Comparison of ENCODE assay signal across 8 mouse cellular contexts in genomic region chr3:152821202-152821601, GRCm38 (mm10).
DNase-seq lines count a peak whose midpoint lies in the region; ATAC-seq lines count a peak whose summit lies in the region.

No protein-coding gene starts in this region.

- DNase-seq in cerebellum, postnatal 10 days, result peak; percentile 14 to 38
- DNase-seq in cerebellum, adult 11 months, result no peak
- peak; percentile 82 for DNase-seq in Muller cell, postnatal 12 days (ENCODE audit: inconsistent ontology term)
- peak; percentile 75 for DNase-seq in embryonic facial prominence, embryonic 14.5 days (ENCODE audit: low spot score)
- DNase-seq in kidney, adult 8-10 months, result peak; percentile 41 to 71
- peak; percentile 38 for DNase-seq in lung, postnatal 25 days (ENCODE audit: low spot score)
- DNase-seq in thymus, postnatal 4 days, result peak; percentile 73
- DNase-seq in layer of hippocampus, adult 9-10 months (ENCODE audit: low spot score), result no peak

- 0 out of 2 replicates have a peak, but pooled peaks have one; percentile 33 for ATAC-seq in embryonic facial prominence, embryonic 14.5 days (ENCODE audit: low read depth)

- H3K4me2 ChIP-seq in embryonic facial prominence, embryonic 14.5 days (ENCODE audit: low read depth, low read length), result no peak overlapping the region

- H3K27me3 ChIP-seq in embryonic facial prominence, embryonic 14.5 days (replicated peaks; ENCODE audit: control insufficient read depth, insufficient read depth, low read length), result no peaks in the 10 kb centered on the region

- H3K4me1 ChIP-seq in embryonic facial prominence, embryonic 14.5 days (ENCODE audit: control insufficient read depth, insufficient read depth, low read length), result no peaks in the 10 kb centered on the region

- H3K9me3 ChIP-seq in embryonic facial prominence, embryonic 14.5 days (ENCODE audit: control insufficient read depth, low read length), result no peaks in the 10 kb centered on the region

- no peak overlapping the region for H3K27ac ChIP-seq in embryonic facial prominence, embryonic 14.5 days (replicated peaks; ENCODE audit: low read depth, low read length)

- no peaks in the 10 kb centered on the region for H3K36me3 ChIP-seq in embryonic facial prominence, embryonic 14.5 days (ENCODE audit: control insufficient read depth, insufficient read depth, low read length)

- H3K9ac ChIP-seq in embryonic facial prominence, embryonic 14.5 days (ENCODE audit: low read depth, low read length), result no peak overlapping the region

- H3K4me3 ChIP-seq in embryonic facial prominence, embryonic 14.5 days (ENCODE audit: low read depth, low read length), result no peak overlapping the region

- WGBS in embryonic facial prominence, embryonic 14.5 days, result 43% methylated on average over 14 of the region's 14 CpGs

Comparison
In these comparisons a context has a peak if more than half of its experiments do, and no peak if none do; other contexts are left out.
1. DNase-seq: peak in cerebellum, postnatal 10 days (2 of 2), Muller cell, postnatal 12 days (single experiment), embryonic facial prominence, embryonic 14.5 days (single experiment), kidney, adult 8-10 months (2 of 2), lung, postnatal 25 days (single experiment) and thymus, postnatal 4 days (single experiment); none in cerebellum, adult 11 months (single experiment) and layer of hippocampus, adult 9-10 months (single experiment).